Mouse (Mus musculus) ES-E14 (cell line): Measurements from ENCODE around the gene Rab13.

Source experiments
- CHD2 ChIP-seq: IDR thresholded peaks from 2 replicates; pipeline ENCODE4 v1.6.1; 2014; ENCODE audit warnings: mild to moderate bottlenecking, low read depth, low read length, inconsistent platforms
- HCFC1 ChIP-seq: IDR thresholded peaks from 2 replicates; pipeline ENCODE4 v1.6.1; 2012; ENCODE audit warnings: low read length, inconsistent platforms, borderline replicate concordance; ENCODE audit not compliant: insufficient read depth
- MAFK ChIP-seq: IDR thresholded peaks from 2 replicates; pipeline ENCODE4 v1.6.1; 2014; ENCODE audit warnings: mild to moderate bottlenecking, low read depth, low read length, inconsistent platforms; ENCODE audit not compliant: insufficient read depth
- ZC3H11A ChIP-seq: IDR thresholded peaks from 2 replicates; pipeline ENCODE4 v1.6.1; 2012; ENCODE audit warnings: low read depth, mild to moderate bottlenecking, inconsistent platforms, low read length, borderline replicate concordance
- ZNF384 ChIP-seq: IDR thresholded peaks from 2 replicates; pipeline ENCODE4 v1.6.1; 2012; ENCODE audit warnings: low read depth, low read length, inconsistent platforms

DNA sequence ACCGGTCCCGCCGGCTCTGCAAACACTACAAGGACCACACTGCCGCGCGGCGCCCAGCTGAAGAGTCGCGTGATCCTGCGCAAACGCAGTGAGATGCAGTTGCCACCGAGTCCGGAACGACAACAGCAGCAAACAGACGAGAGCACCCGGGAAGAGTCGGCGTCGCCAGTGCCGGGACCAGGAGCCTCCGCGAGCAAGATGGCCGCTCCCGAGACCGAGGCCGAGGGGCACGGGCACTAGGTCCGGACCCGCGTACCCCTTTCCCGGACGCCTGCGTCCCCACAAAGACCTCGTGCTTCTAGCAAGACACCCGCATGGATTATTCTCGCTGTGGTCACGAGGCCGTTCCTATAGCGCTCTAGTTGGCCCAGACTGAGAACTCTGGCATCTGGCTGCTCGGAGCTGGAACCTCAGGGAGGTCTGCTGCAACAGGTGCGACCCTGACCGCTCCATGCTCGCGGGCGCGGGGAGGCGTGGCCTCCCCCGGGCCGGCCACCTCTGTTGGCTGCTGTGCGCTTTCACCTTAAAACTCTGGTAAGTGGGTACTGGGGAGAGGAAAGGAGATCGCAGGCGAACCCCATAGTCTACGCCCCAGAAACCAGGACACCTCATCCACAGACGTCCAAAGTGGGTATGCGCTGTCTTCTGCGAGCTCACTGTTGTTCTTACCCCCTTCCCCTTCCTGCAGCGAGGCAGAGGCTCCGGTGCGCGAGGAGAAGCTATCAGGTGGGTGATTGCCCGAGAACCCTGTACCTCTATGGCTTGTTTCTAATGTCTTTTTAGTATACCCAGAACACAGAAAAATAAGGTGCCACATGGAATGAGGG lies 18.2 kb downstream of the Rab13 start, which contains the start of gene Jtb:
- TF ChIP-seq HCFC1 (peak; percentile 92), CHD2 (peak; percentile 77), ZC3H11A (no peak), MAFK (no peak), ZNF384 (no peak)
